Mouse (Mus musculus): ENCODE measurements around the gene Lrrc59. TPM values are rescaled to one million over a fixed set of nuclear protein-coding genes. Genes with fewer than 3 reads are reported as not detected.

Gene Lrrc59
- 274 and 275 TPM in 2 replicates for polyA plus RNA-seq (2016; fragmentation: Nextera tagmentation; extraction: Ambion mirVana)

DNA sequence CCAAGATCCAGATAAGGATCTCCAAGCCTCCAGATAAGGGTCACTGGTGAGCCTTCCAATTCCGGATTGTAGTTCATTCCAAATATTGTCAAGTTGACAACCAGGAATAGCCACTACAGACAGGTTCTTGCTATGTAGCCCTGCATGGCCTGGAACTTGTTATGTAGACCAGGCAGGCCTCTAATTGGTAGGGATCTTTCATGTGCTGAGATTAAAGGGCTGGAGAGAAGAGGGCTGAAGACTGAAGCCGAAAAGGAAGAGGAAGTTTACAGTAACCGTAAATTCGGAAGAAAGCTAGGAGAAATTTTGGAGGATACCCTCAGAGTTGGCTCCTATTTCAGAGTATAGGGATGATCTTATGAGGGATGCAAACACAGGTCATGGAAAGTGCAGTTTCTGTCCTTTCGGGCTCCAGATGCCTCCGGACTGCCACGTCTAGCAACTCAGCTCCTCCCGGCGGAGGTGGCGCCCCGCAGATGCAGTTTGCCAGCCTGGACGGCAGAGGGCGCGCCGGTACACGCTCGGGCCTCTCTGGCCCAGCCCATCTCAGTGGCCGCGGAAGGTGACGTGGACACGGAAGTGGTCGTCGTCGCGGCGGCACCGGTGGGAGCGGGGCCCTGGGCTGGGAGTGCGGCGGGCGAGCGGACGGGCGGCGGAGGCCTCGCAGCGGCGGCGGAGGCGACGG is at the start of gene Lrrc59:
Lrrc59 (plus strand) TSS at position 569 of the 685 bp plus-strand sequence.
- Histone ChIP-seq H3K27me3 (ENCODE audit: insufficient read depth, poor library complexity, severe bottlenecking) (no peaks in the 10 kb centered on the region), H3K27ac (peak within 1 kb of the TSS; percentile 91), H3K4me3 (peak within 1 kb of the TSS; percentile 75), H3K36me3 (peaks cover 32% of the 10 kb centered on the region), H3K4me1 (replicated peaks) (peaks cover 15% of the 10 kb centered on the region), H3K9me3 (no peaks in the 10 kb centered on the region)
- peak; percentile 96 for DNase-seq (ENCODE audit: low spot score)
- WGBS, result 7% methylated on average over 41 of the region's 41 CpGs

DNA sequence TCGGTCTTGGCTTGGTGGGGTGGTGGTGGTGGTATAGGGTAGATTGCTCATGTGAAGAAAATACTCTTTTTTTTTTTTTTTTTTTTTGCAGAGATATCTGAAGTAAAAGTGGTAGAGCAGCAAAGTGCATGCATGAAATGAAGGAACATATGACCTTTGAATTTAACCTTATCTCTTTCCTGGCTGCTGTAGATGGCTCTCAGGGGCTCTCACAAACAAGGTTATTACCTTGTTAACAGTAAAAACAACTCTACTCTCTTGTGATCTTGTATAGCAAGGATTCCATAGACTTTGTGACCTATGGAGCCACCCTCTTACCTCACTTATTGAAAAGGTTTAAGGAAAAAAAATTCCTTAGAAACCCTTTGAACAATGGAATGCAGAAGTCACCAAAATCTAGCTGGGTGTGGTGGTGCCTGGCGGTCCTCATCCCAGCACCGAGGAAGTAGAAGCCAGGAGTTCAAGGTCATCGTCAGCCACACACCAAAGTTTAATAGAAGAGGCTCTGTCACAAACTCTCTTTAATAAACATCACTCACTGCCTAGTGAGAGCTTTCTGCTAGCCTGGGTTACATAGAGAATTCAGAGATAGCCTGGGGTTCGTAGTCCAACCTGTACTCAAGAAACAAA is 49.3 kb upstream of the Lrrc59 start:
- WGBS, result 92% methylated on average over 5 of the region's 5 CpGs
- Histone ChIP-seq H3K9me3 (no peaks in the 10 kb centered on the region), H3K27me3 (ENCODE audit: insufficient read depth, poor library complexity, severe bottlenecking) (no peaks in the 10 kb centered on the region), H3K27ac (no peak overlapping the region), H3K36me3 (no peaks in the 10 kb centered on the region), H3K4me3 (no peak overlapping the region), H3K4me1 (replicated peaks) (no peaks in the 10 kb centered on the region)
- no peak for DNase-seq (ENCODE audit: low spot score)

DNA sequence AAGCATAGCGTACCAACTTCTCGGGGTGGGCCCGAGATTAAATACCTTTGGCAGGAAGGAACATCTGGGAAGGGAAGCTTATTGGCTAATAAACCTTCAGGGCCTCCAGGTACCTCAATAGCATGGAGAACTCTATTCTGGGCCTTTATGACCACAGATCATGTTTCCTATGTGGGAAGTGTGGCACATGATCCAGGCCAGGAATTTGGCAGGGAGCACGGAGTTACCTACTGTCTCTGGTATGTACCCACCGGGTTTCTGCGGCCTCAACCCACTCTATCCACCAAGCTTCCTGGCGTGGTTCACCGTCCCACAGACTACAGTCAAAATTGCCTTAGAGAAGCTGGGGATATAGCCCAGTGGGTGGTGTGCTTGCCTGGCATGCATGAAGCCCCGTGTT is 44.5 kb upstream of the Lrrc59 start:
- Histone ChIP-seq H3K9me3 (no peaks in the 10 kb centered on the region), H3K4me1 (replicated peaks) (no peaks in the 10 kb centered on the region), H3K4me3 (no peak overlapping the region), H3K36me3 (no peaks in the 10 kb centered on the region), H3K27ac (no peak overlapping the region), H3K27me3 (ENCODE audit: insufficient read depth, poor library complexity, severe bottlenecking) (no peaks in the 10 kb centered on the region)
- 96% methylated on average over 9 of the region's 9 CpGs for WGBS
- DNase-seq (ENCODE audit: low spot score), result no peak

DNA sequence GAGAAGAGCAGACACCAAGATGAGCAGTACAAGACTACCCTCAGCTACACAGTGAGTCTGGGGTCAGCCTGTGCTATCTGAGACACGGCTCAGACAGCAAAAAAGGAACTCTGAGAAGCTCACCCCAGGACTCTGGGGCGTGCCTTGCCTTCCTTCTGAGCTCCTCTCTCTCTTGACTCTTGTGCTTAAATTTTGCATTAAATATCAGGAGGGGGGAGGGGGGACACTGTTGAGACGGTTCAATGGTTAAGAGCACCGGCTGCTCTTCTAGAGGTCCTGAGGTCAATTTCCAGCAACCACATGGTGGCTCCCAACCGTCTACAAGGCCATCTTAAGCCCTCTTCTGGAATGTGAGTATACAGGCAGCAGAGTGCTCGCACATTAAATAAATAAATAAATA is 42.1 kb upstream of the Lrrc59 start:
- 67% methylated on average over 6 of the region's 6 CpGs for WGBS
- H3K9me3 ChIP-seq, result no peaks in the 10 kb centered on the region

DNA sequence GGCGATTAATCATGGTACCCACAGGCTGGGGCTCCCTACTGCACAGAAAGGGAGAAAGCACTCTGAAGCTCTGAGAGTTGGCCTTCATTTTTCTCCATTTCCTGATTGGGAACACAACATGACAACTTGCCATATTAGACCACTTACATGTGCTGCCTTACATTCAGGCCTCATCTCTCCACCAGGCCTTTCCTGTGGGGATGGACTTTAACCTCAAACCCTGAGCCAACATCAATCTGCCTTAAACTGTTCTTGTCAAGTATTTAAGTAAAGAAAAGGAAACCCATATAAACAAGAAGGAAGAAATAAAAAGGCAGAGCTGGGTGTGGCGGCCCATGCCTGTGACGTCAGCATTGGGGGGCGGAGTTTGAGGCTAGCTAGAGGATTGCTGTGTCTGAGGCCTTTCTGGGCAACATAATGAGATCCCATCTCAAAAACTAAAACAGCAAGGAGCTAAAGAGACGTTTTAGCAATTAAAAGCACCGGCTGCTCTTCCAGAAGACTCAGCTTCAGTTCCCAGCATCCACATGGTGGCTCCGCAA is 33.2 kb upstream of the Lrrc59 start:
- H3K27me3 ChIP-seq (ENCODE audit: insufficient read depth, poor library complexity, severe bottlenecking), result 0 out of 2 replicates have a peak, but pooled peaks cover 6% of the 10 kb centered on the region
- 0 out of 2 replicates have a peak, but pooled peaks cover 4% of the 10 kb centered on the region for H3K36me3 ChIP-seq
- H3K4me3 ChIP-seq, result no peak overlapping the region
- H3K9me3 ChIP-seq, result no peaks in the 10 kb centered on the region
- no peak overlapping the region for H3K27ac ChIP-seq
- 71% methylated on average over 7 of the region's 7 CpGs for WGBS
- DNase-seq (ENCODE audit: low spot score), result no peak
- peaks cover 19% of the 10 kb centered on the region for H3K4me1 ChIP-seq (replicated peaks)

More for the DNA sequence above, 42.1 kb upstream of the Lrrc59 start:
- DNase-seq (ENCODE audit: low spot score), result no peak
- H3K36me3 ChIP-seq, result no peaks in the 10 kb centered on the region
- H3K27ac ChIP-seq, result no peak overlapping the region
- no peaks in the 10 kb centered on the region for H3K27me3 ChIP-seq (ENCODE audit: insufficient read depth, poor library complexity, severe bottlenecking)
- no peak overlapping the region for H3K4me3 ChIP-seq
- H3K4me1 ChIP-seq (replicated peaks), result peaks cover 14% of the 10 kb centered on the region

DNA sequence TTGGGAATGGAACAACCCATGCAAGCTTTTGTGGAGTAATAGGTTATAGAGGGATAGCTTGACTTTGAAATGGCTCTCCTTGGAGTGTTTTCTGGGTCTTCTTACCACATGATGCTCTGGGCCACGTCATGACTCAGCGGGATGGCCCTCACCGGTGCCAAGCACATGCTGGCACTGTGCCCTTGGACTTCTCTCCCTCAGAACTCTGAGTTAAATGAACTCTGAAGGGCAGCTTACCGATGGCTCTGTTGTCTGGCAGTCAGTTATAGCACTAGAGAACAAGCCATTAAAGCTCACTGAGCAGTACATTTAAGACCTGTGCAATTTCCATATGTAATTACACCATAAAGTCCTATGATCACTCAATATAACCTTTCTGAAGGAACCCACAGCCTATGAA is 32.2 kb upstream of the Lrrc59 start:
- H3K9me3 ChIP-seq, result no peaks in the 10 kb centered on the region
- no peak overlapping the region for H3K4me3 ChIP-seq
- 0 out of 2 replicates have a peak, but pooled peaks cover 4% of the 10 kb centered on the region for H3K36me3 ChIP-seq
- 0 out of 2 replicates have a peak, but pooled peaks cover 9% of the 10 kb centered on the region for H3K27me3 ChIP-seq (ENCODE audit: insufficient read depth, poor library complexity, severe bottlenecking)
- no peak overlapping the region for H3K27ac ChIP-seq
- DNase-seq (ENCODE audit: low spot score), result no peak
- peaks cover 22% of the 10 kb centered on the region for H3K4me1 ChIP-seq (replicated peaks)
- WGBS, result 96% methylated on average over 4 of the region's 4 CpGs

DNA sequence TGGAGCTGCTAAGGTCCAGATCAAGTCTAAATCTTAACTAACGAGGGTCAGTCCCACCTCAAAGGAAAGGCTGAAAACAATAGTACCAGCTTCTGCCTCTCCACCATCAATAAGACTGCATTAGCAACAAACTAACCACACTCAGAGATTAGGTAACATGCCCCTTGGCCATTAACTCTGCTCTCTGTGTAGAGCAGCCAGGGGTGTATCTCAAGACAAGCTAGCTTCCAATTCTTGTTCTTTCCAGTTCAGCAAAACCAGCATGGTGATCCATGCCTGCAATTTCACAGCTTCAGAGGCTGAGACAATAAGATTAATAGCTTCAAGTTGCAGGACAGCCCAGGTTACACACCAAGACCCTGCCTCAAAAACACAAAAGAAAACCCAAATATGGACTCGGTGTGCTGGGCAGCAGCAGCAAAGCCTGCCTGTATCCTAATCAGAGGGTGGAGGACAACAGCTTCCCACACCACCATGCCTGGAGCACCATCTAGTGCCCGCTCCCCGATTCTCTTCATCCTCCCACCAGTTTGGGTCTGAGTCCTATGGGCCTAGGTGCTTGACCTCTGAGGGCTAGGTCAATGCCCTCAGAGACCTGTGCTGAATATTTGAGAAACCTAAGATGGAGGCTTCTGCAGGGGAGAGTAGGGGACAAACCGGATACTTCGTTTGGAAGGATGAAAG is 31.0 kb upstream of the Lrrc59 start:
- DNase-seq (ENCODE audit: low spot score), result no peak
- Histone ChIP-seq H3K9me3 (no peaks in the 10 kb centered on the region), H3K36me3 (0 out of 2 replicates have a peak, but pooled peaks cover 4% of the 10 kb centered on the region), H3K4me1 (replicated peaks) (peaks cover 26% of the 10 kb centered on the region), H3K4me3 (no peak overlapping the region), H3K27me3 (ENCODE audit: insufficient read depth, poor library complexity, severe bottlenecking) (peaks cover 19% of the 10 kb centered on the region; the same call in 1 of the 2 replicates), H3K27ac (no peak overlapping the region)
- 68% methylated on average over 6 of the region's 6 CpGs for WGBS

DNA sequence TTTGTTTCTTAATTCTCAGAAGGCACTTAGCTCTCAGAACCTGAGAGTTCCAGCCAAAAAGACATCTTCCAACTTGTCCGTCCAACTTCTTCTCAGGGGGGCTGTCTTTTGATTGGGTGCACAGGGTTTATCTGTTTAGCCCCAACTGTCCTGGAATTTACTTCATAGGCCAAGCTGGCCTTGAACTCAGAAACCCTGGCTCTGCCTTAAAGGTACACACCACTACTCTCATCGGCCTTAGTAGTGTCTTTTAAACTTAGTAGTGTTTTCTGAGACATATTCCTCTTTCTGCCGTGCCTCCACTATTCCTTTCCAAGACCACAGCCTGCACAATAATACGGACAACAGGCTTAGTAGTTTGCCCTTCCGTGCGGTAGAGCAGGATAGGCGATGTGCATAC is 29.1 kb upstream of the Lrrc59 start:
- 91% methylated on average over 7 of the region's 7 CpGs for WGBS
- H3K4me1 ChIP-seq (replicated peaks), result peaks cover 26% of the 10 kb centered on the region
- peak overlapping the region; percentile 56 for H3K4me3 ChIP-seq
- H3K27me3 ChIP-seq (ENCODE audit: insufficient read depth, poor library complexity, severe bottlenecking), result peaks cover 19% of the 10 kb centered on the region; the same call in 1 of the 2 replicates
- no peak overlapping the region for H3K27ac ChIP-seq
- H3K36me3 ChIP-seq, result 0 out of 2 replicates have a peak, but pooled peaks cover 4% of the 10 kb centered on the region
- no peak for DNase-seq (ENCODE audit: low spot score)
- H3K9me3 ChIP-seq, result no peaks in the 10 kb centered on the region

DNA sequence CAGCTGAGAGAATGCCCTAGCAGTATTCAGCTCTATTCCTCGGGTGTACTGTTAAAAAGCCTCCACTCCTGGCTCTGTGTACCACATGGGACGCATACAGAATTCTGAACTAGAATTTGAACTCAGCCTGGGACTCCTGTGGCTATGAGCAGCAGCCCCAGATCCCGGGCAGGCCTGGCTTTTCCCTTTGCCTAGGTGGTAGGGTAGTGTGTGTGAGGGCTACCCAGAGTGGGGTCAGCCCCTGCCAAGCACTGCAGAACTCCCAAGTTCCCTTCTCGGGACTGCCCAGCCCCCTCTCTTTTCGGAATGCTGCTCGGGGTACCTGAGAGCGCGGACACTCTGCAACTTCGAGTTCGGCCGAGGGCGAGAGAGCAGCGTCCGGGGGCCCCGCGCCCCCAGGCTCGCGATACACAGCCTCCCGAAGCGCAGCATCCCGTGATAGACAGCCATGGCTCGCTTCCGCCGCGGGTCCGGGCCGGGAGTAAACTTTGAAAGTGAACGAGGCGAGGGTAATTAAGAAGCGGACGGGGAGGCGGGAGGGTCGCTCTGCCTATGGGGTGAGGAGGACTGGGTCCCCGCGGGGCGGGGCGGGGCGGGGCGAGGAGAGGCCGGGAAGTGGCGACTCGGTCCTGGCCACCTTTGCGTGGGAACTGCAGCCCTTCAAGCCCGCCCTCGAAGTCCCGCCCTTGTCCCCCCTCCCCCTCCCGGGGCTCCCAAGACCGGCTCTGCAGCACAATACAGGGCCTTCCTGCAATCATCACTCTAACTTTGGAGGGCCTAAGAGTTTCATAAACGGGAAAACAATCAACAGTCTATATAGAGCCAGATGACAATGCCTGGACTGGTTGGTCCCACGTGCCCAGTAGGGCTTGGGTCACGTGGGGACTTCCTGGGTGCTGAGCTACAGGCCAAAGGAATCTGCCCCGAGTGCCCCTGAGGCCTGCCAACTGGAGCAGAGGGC is 28.0 kb upstream of the Lrrc59 start, which contains the start of gene Acsf2:
Acsf2 (minus strand) TSS at position 551 of the 961 bp plus-strand sequence.
- Histone ChIP-seq H3K27ac (peak within 1 kb of the TSS; percentile 81), H3K9me3 (no peaks in the 10 kb centered on the region), H3K4me1 (replicated peaks) (peaks cover 26% of the 10 kb centered on the region), H3K36me3 (0 out of 2 replicates have a peak, but pooled peaks cover 4% of the 10 kb centered on the region), H3K27me3 (ENCODE audit: insufficient read depth, poor library complexity, severe bottlenecking) (peaks cover 19% of the 10 kb centered on the region; the same call in 1 of the 2 replicates), H3K4me3 (peak within 1 kb of the TSS; percentile 56)
- 2% methylated on average over 52 of the region's 52 CpGs for WGBS
- peak; percentile 89 for DNase-seq (ENCODE audit: low spot score)

DNA sequence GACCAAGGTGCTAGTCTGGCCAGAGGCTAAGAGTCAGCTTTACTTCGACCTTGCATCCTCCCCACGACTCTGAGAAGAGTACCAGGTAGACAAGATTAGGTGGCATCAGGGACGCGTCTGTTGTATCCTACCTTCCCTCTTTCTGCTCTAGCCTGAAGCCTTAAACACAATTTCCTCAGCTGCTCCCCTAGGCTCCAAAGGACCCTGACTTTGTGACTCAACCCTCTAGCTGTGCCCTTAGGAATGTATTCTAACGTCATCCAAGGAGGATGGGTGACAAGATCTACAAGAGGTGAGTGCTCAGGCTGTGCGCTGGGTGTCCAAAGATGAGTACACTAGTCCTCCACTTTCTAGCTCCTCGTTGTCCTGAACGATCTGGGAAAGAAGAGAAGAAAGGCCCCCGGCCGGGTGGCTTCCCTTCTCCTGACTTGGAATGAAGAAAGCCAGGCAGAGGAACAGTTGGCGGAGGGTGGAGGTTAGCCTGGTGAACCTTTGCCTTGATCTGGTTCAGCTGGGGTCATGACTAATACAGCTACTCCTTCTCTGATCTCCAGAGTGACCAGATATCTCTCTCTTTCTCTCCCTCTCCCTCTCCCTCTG is 27.1 kb upstream of the Lrrc59 start:
- Histone ChIP-seq H3K27me3 (ENCODE audit: insufficient read depth, poor library complexity, severe bottlenecking) (peaks cover 19% of the 10 kb centered on the region; the same call in 1 of the 2 replicates), H3K36me3 (0 out of 2 replicates have a peak, but pooled peaks cover under 1% of the 10 kb centered on the region), H3K9me3 (no peaks in the 10 kb centered on the region), H3K4me1 (replicated peaks) (peaks cover 26% of the 10 kb centered on the region), H3K27ac (peak overlapping the region; percentile 81), H3K4me3 (peak overlapping the region; percentile 56)
- WGBS, result 64% methylated on average over 11 of the region's 11 CpGs
- DNase-seq (ENCODE audit: low spot score), result no peak

All from hindbrain, embryonic 10.5 days (tissue).